Mouse (Mus musculus) stomach, postnatal 0 days (tissue): ENCODE results near the gene Cript.

ENCODE experiments used
- CTCF ChIP-seq: IDR thresholded peaks from 2 replicates; pipeline ENCODE4 v1.5.1; 2016; ENCODE audit warnings: antibody characterized with exemption, low read depth, mild to moderate bottlenecking, moderate library complexity
- EP300 ChIP-seq: optimal IDR thresholded peaks from 2 replicates; pipeline ENCODE3; 2016; ENCODE audit warnings: antibody characterized with exemption

DNA sequence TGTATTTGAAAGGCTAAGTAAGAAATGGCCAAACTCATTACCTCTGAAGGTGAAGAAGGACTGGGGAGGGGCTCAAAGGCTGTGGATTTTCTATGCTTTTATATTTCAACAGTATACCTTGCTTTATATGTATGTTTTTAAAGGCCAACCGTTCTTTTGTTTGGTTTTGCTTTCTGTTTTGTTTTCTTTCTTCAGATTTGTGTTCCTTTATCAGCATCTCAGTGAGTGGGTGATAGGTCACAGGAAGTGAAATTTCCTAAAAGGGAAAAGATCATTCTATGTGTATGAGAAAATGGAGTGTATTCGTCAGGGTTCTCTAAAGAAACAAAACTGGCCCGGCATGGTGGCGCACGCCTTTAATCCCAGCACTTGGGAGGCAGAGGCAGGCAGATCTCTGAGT lies 58.3 kb downstream of the Cript start:
- TF ChIP-seq CTCF (no peak), EP300 (no peak)
